Mouse (Mus musculus): Measurements from ENCODE around the gene Clec4f.

DNA sequence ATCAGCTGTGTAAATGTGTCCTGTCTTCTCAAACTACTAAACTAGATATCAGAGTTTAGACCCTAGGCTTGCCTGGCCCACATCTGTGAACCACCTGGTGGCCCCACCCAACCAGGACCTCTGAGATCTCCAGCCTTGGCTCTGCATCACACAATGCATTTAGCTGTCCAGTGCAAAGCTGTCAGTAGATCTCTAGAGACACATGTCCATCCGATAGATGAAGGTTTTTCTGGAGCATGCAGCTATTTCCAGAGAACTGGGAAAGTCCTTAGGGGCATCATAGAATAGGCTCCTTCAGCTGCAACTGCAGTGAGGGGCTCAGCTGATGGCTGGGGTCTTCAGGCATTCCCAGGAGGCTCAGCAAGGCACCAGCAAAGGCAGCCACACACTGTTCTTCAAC lies 48.3 kb upstream of the Clec4f start:
- TF ChIP-seq CTCF (conservative IDR thresholded peaks at IDR 0.05; ENCODE audit: low read length) (no peak), NANOG (IDR thresholded peaks at IDR 0.05; ENCODE audit: borderline replicate concordance, low read length) (no peak)
